Mouse (Mus musculus) left cerebral cortex, postnatal 4 days (tissue): ENCODE measurements around the gene Naa25. TPM values are rescaled to one million over a fixed set of nuclear protein-coding genes. Genes with fewer than 3 reads are reported as not detected.

ENCODE experiments used
- DNase-seq: peaks from one replicate; pipeline ENCODE4 v3.0.0-alpha.2; 2022
- intact Hi-C: fragments of 180-260 bp; cut with DNase I; formaldehyde crosslinking; loops from one replicate; pipeline ENCODE4 v1.15.1; 2025
- total RNA-seq, 2 experiments: library from RNA; stranded (reverse); gene quantifications; 2 replicates each; pipeline ENCODE4 v1.2.3; 2021

The Naa25 gene
- total RNA-seq, 2 experiments from 2014 or later, result 49.3 to 51.0 TPM

DNA sequence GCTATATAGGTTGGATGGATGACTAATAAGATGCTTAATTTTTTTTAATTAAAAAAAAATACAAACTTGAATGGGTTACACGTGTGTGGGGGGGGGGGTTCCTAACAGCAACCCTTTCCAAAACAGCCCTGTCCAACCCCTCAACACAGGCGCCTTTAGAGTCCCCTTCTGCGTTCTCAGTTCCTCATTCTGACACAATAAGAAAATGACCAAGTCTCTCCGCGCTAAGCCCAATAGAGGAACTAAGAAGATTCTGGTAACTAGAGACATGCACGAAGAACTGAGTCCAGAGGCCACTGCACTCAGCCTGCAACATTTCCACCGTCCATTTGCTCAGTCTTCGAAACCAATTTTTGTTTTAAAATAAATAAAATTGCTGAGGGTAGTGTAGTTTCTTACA lies 53.5 kb downstream of the Naa25 start:
- no peak for DNase-seq
- intact Hi-C loops, result no loop called here

DNA sequence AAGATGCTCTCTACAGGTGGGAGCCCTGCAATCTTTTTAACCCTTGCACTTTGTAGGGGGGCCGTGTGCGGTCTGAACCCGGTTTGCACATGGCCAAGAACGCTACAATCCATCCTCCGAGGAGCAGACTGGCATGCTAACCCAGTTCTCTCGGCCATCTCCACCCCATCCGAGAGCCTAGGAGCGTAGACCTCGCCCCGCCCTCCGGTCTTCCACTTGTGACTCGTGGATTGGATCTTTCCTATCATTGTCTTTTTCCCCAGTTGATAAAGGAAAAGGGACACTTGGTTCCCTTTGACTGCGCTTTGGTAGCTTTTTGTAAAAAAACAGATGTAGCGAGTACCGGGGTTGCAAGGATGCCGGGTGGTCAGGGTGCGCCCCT lies 53.9 kb downstream of the Naa25 start, which contains the start of gene Tmem116:
TSS of gene Tmem116 (plus strand) at position 250 of the 382 bp plus-strand sequence.
- peak; percentile 39 for DNase-seq
- intact Hi-C loops, result no loop called here

DNA sequence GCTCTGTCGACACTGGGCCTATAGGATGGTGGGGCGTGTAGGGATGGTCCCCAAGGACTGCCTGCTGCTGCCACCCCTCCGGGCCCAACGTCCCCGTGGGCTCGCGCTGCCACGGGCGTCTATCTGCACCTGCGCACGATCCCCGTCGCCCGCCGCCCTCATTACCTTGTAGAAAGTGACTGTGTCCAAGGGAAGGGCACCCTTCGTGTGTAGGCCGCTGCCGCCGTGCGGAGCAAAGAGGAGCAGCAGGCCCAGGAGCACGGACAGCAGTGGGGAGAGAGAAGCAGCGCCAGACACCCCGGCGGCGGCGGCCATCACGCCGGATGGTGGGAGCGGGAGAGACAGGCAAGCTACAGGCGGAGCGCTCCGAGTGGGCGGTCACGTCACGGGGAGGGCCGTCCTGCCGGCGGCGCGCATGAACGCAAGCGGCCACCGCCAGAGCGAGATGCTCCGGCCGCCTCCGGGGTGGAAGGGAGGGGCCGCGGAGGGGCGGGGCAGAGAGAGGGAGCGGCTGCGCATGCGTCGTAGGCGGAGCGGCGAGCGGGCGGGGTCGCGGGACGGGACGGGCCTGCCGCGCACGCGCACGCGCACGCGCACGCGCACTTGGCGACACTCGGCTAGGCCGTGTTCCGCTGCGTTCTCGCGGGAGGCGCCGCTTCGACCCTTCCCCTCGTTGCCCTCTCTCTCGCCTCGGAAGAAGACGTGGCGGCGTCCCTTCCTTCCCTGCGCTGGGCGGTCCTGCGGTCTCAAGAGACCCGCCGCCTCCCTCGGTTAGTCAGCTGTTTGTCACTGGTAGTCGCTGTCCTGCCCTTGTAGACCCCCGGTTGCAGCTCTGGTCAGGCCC lies 54.5 kb downstream of the Naa25 start, which contains the start of gene Erp29:
TSS of gene Erp29 (minus strand) at position 481 of the 844 bp plus-strand sequence.
- DNase-seq, result peak; percentile 99
- intact Hi-C loops, result no loop called here

DNA sequence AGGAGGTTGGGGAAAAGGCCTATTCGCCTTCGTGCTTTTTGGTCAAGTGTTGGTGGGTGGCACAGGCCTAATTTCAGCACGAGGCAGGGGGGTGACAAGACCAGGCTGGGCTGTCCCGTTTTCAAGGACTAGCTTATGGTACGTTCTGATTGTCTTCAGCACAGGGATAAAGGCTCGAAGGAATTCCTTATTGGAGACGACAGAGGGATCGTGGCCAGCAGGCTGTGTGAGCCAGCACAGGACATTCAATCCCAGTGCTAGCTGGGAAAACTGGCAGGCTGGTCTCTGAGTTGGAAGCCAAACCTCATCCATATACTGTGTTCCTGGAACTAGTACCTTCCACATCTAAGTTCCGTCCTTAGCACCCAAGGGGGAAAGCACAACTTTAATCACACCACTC lies 55.2 kb downstream of the Naa25 start:
- intact Hi-C loops, result no loop called here
- peak; percentile 39 for DNase-seq

DNA sequence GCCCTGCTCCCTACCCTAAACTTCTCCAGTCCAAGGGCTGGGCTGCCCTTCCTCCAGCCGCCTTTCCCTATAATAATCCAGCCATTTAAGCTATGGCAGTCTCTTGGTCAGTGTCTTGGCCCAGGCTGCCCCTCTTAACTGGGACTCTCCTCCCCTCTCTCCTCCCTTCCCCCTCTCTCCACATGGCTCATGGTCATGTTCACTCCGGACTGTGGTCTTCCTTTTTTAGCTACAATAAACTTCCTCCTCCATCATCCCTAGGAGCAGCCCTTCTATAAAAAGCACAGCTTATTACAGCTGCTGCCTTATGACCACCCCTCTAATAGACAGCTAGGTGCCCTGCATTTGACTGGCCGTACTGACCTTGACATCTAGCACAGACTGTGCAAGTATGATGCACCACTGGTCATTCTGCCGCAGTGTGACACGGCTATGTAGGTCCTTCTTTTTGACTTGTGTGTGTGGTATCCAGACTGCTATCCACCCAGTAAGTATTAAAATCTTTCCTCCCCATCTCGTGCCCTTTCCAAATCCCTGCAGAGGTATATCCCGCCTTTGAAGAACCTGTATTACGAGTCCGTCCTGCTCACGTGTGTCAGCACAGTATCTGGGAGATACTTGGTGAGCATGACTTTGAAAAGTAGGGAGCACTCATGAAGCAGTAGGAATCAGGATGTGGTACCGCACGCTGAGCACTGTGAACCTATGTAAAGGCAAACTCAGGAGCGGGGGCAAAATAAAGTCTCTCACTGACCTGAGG lies 56.2 kb downstream of the Naa25 start:
- DNase-seq, result no peak
- intact Hi-C loops, result no loop called here

DNA sequence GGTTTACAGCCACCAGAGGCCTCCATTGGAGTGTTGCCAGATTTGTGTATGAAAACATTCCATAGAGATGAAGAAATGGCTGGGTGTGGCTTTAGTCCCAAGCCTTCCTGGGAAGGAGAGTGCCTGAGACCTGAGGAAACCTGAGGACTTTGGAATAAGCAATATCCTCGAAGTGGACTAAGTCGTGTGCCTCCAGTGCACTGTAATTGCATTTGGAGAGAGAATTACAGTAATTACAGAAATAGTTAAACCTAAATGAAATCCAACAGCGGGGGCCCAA lies 56.7 kb downstream of the Naa25 start:
- intact Hi-C loops, result no loop called here
- no peak for DNase-seq

DNA sequence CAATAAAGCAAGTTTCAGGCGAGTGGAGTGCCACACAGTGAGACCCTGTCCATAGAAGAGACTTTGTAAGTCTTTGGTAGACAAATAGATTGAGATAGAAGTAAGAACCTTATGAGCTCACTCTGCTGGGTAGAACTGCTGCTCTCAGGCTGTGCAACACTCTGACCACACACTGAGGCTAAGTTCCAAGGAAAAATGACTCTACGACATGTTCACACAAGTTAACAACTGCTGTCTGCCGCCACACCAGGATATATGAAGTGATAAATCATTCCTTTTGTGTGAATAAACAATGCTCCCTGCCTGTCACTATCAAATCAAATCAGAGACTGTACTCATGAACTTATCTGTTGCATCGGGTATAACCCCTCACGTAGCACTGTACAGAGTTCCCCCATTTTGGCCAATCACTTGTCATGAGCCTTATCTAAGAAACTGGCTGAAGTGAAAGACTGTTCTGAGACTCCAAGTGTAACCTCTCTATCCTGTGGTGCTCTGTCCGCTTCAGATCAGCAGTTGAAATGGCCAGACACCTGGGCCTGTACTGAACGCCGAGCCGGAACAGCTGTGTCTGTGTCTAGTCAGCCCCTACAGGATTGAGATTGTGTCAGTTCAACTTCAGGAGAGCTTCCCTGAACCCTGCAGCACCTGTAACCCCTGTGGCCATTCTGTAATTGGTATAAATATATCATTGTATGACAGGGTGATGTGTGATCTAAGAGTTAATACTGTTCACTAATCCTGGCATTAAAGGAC lies 58.0 kb downstream of the Naa25 start:
- DNase-seq, result no peak
- intact Hi-C loops, result no loop called here

DNA sequence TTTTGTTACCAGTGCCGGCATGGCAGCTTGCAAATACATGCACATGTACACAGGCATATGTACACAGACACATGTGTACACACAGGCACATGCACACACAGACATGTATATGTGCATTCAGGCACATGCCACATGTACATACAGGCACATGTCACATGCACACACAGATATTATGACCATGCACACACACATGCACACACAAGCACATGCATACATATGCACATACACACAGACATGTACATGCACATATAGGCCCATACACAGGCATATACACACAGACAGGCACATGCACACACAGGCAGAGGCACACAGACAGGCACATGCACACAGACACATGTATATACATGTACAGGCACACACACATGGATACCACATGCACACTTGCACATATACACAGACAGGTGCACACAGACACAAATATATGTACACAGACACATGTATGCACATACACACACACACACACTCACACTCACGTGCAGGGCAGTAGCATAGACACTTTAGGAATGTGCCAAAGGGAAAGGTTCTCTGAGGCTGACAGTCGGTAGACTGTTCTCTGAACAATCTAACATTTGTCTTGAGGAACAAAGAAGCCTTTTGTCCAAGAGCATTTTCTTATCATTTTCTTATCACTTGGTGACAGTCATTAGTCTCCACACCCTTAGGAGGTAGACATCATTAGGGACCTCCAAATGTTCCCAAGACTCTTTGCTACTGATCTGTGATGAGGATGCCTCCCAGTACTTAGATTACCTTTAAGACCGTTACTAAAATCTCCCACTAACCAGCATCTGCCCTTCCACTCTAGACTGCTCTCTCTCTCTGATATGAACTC lies 63.8 kb downstream of the Naa25 start:
- DNase-seq, result no peak
- intact Hi-C loops, result no loop called here

DNA sequence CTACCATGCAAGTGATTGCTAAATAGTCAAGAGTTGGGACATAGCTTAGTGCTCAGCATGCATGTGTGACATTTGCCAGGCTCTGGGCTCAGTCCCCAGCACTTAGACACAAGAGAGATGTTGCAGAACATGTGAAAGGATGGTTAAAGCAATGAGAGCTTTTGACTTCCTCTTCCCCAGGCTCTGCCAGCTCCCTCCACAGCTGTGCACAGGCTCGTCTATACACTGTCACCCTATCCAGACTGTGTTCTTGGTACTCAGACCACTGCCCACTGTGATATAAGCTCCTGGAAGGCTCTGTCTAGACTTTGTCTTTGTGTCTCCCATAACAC lies 64.4 kb downstream of the Naa25 start:
- intact Hi-C loops, result no loop called here
- DNase-seq, result no peak

DNA sequence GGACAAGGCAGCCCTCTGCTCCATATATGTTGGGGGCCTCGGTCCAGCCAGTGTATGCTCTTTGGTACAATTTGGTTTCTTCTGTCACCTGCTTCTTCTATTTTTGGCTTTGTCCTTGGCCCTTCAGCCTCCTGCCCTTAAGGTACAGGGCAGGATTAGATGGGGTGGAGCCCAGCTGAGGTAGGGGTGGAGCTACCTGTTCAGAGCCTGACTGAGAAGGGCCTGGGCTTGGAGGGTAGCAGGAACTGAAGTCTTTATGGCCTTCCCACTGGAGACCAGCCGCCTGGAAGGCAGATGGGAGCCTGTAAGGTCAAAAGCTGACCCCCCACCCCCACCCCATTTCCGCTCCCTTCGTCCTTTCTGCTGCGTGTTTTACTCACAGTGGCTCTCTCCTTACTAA lies 65.2 kb downstream of the Naa25 start:
- no peak for DNase-seq
- intact Hi-C loops, result no loop called here

DNA sequence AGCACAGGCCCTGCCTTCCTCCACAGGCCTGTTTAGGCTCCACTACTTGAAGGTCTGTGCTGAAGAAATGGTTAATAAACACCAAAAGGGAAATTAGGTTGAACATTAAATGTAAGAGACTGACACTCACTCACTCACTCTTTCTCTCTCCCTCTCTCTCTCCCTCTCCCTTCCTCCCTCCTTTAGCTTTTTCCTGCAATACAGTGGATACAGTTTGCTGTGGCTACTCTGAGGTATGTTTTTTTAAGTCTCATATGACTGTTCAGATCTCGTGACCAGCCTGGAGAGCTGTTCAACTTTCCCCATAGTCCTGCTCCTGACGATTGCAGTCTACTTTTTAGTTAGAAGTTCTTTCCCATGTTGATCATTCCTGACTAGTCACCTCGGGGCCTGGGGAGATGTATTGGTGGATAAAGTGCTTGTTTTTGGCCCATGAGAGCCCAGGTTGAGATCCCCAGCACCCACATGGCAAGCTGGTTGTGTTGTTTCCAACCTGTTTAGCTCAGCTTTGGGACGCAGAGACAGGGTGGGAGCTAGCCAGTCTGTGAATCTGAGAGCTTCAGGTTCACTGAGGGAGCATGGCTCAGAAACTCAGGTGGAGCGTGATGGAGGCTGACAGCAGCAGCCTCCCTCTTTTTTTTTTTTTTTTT lies 66.0 kb downstream of the Naa25 start:
- intact Hi-C loops, result no loop called here
- DNase-seq, result no peak

DNA sequence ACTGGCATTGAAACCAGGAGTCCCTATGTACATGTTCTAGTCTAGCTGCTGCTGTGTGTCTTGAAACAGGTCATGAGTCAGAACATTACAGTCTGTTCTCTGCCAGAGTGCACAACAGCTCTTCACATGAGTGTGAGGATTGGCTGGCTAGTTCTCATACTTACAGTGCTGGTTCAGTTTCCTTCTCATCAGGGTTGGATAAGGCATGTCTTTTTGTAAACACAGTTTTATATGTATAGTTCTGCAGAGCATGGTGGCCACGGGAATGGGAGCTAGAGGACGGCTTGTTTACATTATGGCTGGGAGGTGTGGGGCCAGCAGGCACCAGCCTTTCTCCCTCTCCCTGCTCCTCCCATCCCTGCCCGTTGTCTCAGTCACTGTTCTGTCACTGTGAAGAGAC lies 71.8 kb downstream of the Naa25 start:
- no peak for DNase-seq
- intact Hi-C loops, result no loop called here

DNA sequence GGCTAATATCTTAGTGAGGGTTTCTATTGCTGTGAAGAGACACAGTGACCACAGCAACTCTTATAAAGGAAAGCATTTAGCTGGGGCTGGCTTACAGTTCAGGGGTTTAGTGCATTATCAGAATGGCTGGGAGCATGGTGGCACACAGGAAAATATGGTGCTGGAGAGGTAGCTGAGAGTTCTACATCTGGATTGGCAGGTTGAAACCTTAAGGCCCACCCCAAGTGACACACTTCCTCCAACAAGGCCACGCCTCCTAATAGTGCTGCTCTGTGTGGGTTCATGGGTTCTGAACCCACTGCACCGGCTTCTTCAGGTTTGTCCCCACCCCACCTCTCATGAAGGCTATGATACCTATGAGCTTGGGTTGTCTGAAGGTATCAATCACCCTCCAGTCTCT lies 74.7 kb downstream of the Naa25 start:
- DNase-seq, result no peak
- intact Hi-C loops, result no loop called here

DNA sequence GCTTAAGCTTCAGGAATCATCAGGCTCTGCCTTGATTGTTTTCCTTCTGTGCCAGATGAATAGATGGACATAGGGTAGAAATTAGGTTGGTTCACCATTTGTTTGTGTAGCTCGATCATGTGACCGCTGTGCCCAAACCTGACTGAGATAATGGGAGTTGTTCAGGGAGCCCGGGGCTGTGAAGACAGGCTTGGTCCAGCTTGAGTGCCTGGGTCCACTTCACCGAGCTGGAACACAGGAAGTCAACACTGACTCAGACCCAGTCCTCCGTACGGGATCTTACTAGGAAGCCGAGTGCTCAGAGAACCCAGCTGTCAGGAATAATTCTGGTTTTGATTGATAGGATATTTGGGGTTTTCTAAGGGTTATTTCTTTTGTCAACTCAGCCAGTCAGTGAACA lies 76.9 kb downstream of the Naa25 start:
- DNase-seq, result no peak
- intact Hi-C loops, result no loop called here

DNA sequence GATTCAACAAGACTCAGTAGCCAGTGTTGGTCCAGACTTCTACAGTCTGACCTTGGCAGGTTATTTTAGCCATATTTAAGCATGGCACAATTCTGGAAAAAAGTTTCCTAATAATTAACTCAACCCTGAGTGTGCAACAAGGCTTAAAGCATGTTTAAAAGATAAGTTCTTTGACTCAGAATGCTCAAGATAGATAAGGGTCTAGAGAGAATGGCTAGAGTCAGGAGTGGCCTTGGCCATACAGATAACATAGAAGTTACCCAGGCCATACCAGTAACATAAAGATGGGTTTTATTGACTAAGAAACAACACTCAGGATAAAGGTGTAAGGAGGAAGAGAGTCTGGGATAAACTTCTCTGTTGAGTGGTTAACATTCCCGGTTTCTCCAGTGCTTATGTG lies 78.3 kb downstream of the Naa25 start:
- intact Hi-C loops, result no loop called here
- DNase-seq, result no peak

DNA sequence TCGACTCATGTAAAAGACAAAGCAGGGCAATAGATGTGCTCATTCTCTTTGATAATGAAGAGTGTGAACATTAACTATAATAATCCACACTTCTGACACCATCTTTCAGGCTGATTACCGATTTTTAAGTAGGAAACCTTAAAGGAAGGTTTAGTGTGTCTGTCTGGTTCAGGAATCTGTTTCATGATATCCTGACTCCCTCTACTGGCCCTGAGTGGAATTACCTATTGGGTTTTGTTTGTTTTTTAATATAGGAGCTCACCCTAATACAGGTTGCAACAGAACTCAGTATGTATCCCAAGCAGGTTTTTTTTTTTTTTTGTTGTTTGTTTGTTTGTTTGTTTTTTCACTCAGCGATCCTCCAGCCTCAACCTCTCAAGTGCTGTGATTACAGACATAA lies 79.9 kb downstream of the Naa25 start:
- no peak for DNase-seq
- intact Hi-C loops, result no loop called here

DNA sequence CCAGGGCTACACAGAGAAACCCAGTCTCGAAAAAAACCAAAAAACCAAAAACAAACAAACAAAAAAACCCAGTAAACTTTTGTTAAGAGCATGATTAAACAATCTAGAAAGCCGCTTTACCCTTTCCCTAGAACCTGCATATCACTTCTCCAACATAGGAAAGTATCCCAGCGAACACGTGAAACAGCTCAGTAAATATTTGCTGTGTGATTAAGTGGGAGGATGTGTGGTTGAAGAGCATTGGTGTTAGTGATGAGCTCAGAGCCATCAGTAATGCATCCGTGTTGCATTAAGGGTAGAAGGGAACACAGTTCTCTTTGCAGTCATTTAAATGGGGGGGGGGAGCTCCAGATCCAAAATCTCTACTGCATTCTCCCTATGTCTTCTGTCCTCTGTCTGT lies 87.1 kb downstream of the Naa25 start:
- DNase-seq, result no peak
- intact Hi-C loops, result no loop called here

DNA sequence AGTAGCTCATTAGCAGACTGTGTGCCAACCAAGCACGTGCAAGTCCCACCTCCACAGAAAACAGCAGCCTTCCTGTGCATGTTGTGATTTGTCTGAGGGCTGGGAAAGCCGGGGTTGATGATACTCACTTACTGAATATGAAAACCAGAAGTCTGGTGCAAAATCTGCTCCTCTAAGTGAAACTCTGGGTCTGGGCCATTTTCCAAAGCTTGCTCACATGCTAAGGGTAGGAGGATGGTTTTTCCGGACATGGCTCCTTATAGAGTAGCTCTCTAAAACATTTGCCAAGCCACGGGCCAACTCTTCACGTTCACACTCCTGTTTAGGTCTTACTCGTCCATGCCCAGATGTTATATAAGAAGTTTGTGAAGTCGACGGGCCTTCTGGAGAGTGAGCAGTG lies 95.6 kb downstream of the Naa25 start:
- intact Hi-C loops, result no loop called here
- DNase-seq, result no peak
